Mouse (Mus musculus) kidney, embryonic 14.5 days (tissue): ENCODE measurements around the gene Slco2b1. TPM values are rescaled to one million over a fixed set of nuclear protein-coding genes. Genes with fewer than 3 reads are reported as not detected.
"Not testable (repeated sequence)": the region's sequence is repeated elsewhere in the genome, so short reads cannot be mapped to it uniquely, and the experiment has no call there.

Source experiments
- ATAC-seq: fragments of 200-750 bp; cut with Nextera tagmentation; 2 replicates; pipeline ENCODE4 v1.8.0; 2017; ENCODE audit warnings: moderate number of reproducible peaks, mild to moderate bottlenecking, moderate TSS enrichment, moderate library complexity; ENCODE audit not compliant: low FRiP score, low TSS enrichment
- H3K27ac ChIP-seq: fragments of 300-500 bp; sonication (generic); 2 replicates; pipeline ENCODE4 v1.5.1; 2014; ENCODE audit warnings: low read depth, mild to moderate bottlenecking, low read length, moderate library complexity, mixed read lengths
- H3K27me3 ChIP-seq: fragments of 300-500 bp; sonication (generic); 2 replicates; pipeline ENCODE4 v1.6.1; 2014; ENCODE audit warnings: mild to moderate bottlenecking, low read length; ENCODE audit not compliant: control insufficient read depth, insufficient read depth
- H3K36me3 ChIP-seq: fragments of 300-500 bp; sonication (generic); 2 replicates; pipeline ENCODE4 v1.6.1; 2014; ENCODE audit warnings: low read length, mixed read lengths; ENCODE audit not compliant: control insufficient read depth, insufficient read depth
- H3K4me1 ChIP-seq: fragments of 300-500 bp; sonication (generic); 2 replicates; pipeline ENCODE4 v1.6.1; 2014; ENCODE audit warnings: low read length, mixed read lengths; ENCODE audit not compliant: control insufficient read depth, insufficient read depth
- H3K4me2 ChIP-seq: fragments of 300-500 bp; sonication (generic); replicated peaks from 2 replicates; pipeline ENCODE4 v1.6.1; 2014; ENCODE audit warnings: low read depth, mild to moderate bottlenecking, low read length
- H3K4me3 ChIP-seq: fragments of 300-500 bp; sonication (generic); 2 replicates; pipeline ENCODE4 v1.5.1; 2014; ENCODE audit warnings: mild to moderate bottlenecking, low read length
- H3K9ac ChIP-seq: fragments of 300-500 bp; sonication (generic); 2 replicates; pipeline ENCODE4 v1.6.1; 2014; ENCODE audit warnings: low read depth, mild to moderate bottlenecking, low read length, moderate library complexity
- H3K9me3 ChIP-seq: fragments of 300-500 bp; sonication (generic); 2 replicates; pipeline ENCODE4 v1.6.1; 2016; ENCODE audit warnings: low read length; ENCODE audit not compliant: control insufficient read depth
- WGBS: fragments of 180-500 bp; shearing (Covaris S2); extraction: QIAGEN DNeasy Blood & Tissue Kit; methylation state at CpG from one replicate; pipeline ENCODE4 v1.1.7; 2014; 5-methylcytosine and 5-hydroxymethylcytosine counted together
- polyA plus RNA-seq: library from polyadenylated mRNA; unstranded; fragments of >200 nt; fragmentation: Nextera tagmentation; extraction: Ambion mirVana; gene quantifications from 2 replicates; pipeline ENCODE4 v1.2.1, GENCODE M21; 2014

The Slco2b1 gene
- 0.90 and 1.2 TPM in 2 replicates for polyA plus RNA-seq

GRCm38 (mm10) chr7:99711166-99711565, at the start of gene Slco2b1:
Gene Slco2b1 (minus strand): TSS chr7:99711340.
- WGBS, result 72% methylated on average over 8 of the region's 8 CpGs
- no peaks in the 10 kb centered on the region for H3K9me3 ChIP-seq
- H3K27ac ChIP-seq, result no peak within 1 kb of the TSS
- no peak for ATAC-seq
- H3K4me3 ChIP-seq, result no peak within 1 kb of the TSS
- no peaks in the 10 kb centered on the region for H3K27me3 ChIP-seq
- no peaks in the 10 kb centered on the region for H3K36me3 ChIP-seq
- H3K4me2 ChIP-seq, result no peak within 1 kb of the TSS
- no peak within 1 kb of the TSS for H3K9ac ChIP-seq
- peaks cover 4% of the 10 kb centered on the region; the same call in 1 of the 2 replicates for H3K4me1 ChIP-seq

GRCm38 (mm10) chr7:99739276-99739675, 28.1 kb upstream of the Slco2b1 start:
- H3K4me3 ChIP-seq, result no peak overlapping the region
- no peak overlapping the region for H3K4me2 ChIP-seq
- H3K36me3 ChIP-seq, result no peaks in the 10 kb centered on the region
- no peak overlapping the region for H3K27ac ChIP-seq
- no peak overlapping the region for H3K9ac ChIP-seq
- no peaks in the 10 kb centered on the region for H3K27me3 ChIP-seq
- ATAC-seq, result no peak
- WGBS, result 59% methylated on average over 9 of the region's 9 CpGs
- 0 out of 2 replicates have a peak, but pooled peaks cover 7% of the 10 kb centered on the region for H3K4me1 ChIP-seq
- no peaks in the 10 kb centered on the region for H3K9me3 ChIP-seq

- not testable (repeated sequence) for H3K27me3 ChIP-seq, H3K27ac ChIP-seq, H3K9ac ChIP-seq, H3K4me2 ChIP-seq, H3K4me1 ChIP-seq, H3K36me3 ChIP-seq, H3K4me3 ChIP-seq, ATAC-seq, H3K9me3 ChIP-seq
- WGBS, result 92% methylated on average over 9 of the region's 9 CpGs
Observed at GRCm38 (mm10) chr7:99735491-99735890, 24.4 kb upstream of the Slco2b1 start.

- H3K27me3 ChIP-seq, result no peaks in the 10 kb centered on the region
- no peak overlapping the region for H3K9ac ChIP-seq
- no peak overlapping the region for H3K4me3 ChIP-seq
- no peaks in the 10 kb centered on the region for H3K9me3 ChIP-seq
- WGBS, result 100% methylated on average over 2 of the region's 2 CpGs
- ATAC-seq, result no peak
- H3K36me3 ChIP-seq, result no peaks in the 10 kb centered on the region
- H3K4me2 ChIP-seq, result no peak overlapping the region
- no peaks in the 10 kb centered on the region for H3K4me1 ChIP-seq
- H3K27ac ChIP-seq, result no peak overlapping the region
Observed at GRCm38 (mm10) chr7:99734612-99735011, 23.5 kb upstream of the Slco2b1 start.

DNA sequence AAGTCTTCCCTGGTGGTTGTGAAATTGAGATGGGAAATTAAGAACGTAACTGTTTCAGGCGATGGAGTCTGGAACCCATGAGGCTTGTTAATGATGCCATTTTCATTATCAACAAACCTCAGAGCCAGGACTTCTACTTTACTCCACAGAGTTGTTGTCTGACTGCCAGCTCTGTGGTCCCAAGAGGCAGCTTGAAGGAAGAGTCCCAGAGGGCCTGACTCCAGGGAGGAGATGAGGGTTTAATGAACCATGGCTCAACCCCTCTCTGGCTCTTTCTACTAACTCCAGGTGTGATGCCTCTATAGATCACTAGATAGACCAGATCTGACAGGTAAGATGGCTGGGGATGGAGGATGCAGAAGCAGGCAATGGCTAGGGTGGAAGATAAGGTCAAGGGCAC, 18.8 kb upstream of the Slco2b1 start, which contains the start of gene Olfr520:
Gene Olfr520, plus strand, starts transcription at position 301 of the 400 bp plus-strand sequence.
- Histone ChIP-seq H3K36me3 (no peaks in the 10 kb centered on the region), H3K27me3 (no peaks in the 10 kb centered on the region), H3K27ac (no peak within 1 kb of the TSS), H3K4me2 (no peak within 1 kb of the TSS), H3K4me1 (no peaks in the 10 kb centered on the region), H3K9me3 (peaks cover 8% of the 10 kb centered on the region; the same call in 1 of the 2 replicates), H3K4me3 (no peak within 1 kb of the TSS), H3K9ac (no peak within 1 kb of the TSS)
- ATAC-seq, result no peak
- 87% methylated on average over 2 of the region's 2 CpGs for WGBS

GRCm38 (mm10) chr7:99716536-99716935, 5.4 kb upstream of the Slco2b1 start:
- Histone ChIP-seq H3K27ac (no peak overlapping the region), H3K36me3 (no peaks in the 10 kb centered on the region), H3K27me3 (no peaks in the 10 kb centered on the region), H3K9ac (no peak overlapping the region), H3K9me3 (no peaks in the 10 kb centered on the region), H3K4me1 (no peaks in the 10 kb centered on the region), H3K4me2 (no peak overlapping the region), H3K4me3 (no peak overlapping the region)
- ATAC-seq, result no peak
- WGBS, result 86% methylated on average over 2 of the region's 2 CpGs

DNA sequence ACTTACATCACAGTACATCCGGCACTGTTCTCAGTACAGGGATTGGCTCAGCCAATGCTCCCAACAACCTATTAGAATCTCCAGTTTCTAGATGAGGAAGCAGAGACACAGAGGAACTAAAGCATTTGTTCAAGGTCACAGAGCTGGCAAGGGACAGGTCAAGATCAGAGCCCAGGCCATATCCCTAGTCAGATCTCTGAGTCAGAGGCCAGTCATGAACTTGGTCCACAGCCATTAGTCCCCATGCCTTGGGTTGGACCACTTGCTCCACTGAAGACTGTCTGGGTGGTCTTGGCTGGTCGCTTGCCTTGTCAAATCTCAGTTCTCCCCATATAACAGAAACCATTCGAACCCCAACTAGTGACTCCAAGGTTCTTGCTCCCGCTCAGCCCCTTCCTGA, 1.3 kb upstream of the Slco2b1 start:
- H3K27ac ChIP-seq, result no peak overlapping the region
- ATAC-seq, result no peak
- H3K4me3 ChIP-seq, result no peak overlapping the region
- no peaks in the 10 kb centered on the region for H3K9me3 ChIP-seq
- WGBS, result 88% methylated on average over 4 of the region's 4 CpGs
- H3K4me2 ChIP-seq, result no peak overlapping the region
- no peak overlapping the region for H3K9ac ChIP-seq
- H3K27me3 ChIP-seq, result no peaks in the 10 kb centered on the region
- H3K36me3 ChIP-seq, result no peaks in the 10 kb centered on the region
- H3K4me1 ChIP-seq, result no peaks in the 10 kb centered on the region

DNA sequence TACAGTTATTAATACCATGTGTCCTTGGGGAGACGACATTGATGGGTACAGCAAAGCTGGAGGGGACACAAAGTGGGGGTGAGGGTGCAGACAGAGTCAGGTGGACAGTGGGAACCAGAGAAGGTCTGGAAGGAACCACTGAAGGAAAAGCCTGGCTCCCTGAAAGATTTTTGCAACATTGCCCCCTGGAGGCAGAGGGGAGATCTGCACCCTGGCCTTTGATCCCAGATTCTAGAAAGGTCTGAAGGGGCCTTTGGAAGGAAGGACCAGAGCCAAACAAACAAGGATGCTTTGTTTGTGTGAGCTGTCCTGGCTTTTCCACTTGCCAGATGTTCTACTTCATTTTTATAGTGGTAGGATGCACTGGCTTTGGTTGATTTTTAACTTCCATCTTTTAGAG, 664 bp downstream of the Slco2b1 start:
- H3K4me2 ChIP-seq, result no peak overlapping the region
- H3K4me3 ChIP-seq, result no peak overlapping the region
- no peak overlapping the region for H3K9ac ChIP-seq
- no peak overlapping the region for H3K27ac ChIP-seq
- H3K36me3 ChIP-seq, result no peaks in the 10 kb centered on the region
- 24% methylated on average over 1 of the region's 1 CpGs for WGBS
- no peaks in the 10 kb centered on the region for H3K27me3 ChIP-seq
- H3K4me1 ChIP-seq, result peaks cover 4% of the 10 kb centered on the region; the same call in 1 of the 2 replicates
- 0 out of 2 replicates have a peak, but pooled peaks have one; percentile 36 for ATAC-seq
- H3K9me3 ChIP-seq, result no peaks in the 10 kb centered on the region

DNA sequence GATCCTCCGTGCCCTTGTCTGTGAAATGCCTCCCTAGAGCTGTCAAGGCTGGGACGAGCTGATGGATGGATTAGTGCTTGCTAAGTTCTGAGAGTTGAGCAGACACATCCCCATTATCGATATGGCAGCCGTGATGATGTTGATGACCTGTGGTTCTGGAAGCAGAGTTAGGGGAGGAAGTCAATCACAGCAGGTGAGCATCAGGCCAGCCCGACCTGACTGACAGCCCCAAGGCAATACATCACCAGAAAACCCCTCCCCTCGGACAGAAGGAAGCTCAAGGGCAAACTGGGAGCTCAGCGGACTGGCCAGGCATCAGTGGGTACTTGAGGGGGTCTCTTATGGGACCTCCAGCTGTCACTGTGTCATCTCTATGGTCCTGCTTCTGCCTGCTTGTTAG, 1.1 kb downstream of the Slco2b1 start:
- Histone ChIP-seq H3K27ac (no peak overlapping the region), H3K27me3 (no peaks in the 10 kb centered on the region), H3K36me3 (no peaks in the 10 kb centered on the region), H3K9ac (no peak overlapping the region), H3K4me3 (no peak overlapping the region), H3K9me3 (no peaks in the 10 kb centered on the region), H3K4me2 (no peak overlapping the region), H3K4me1 (peaks cover 4% of the 10 kb centered on the region; the same call in 1 of the 2 replicates)
- WGBS, result 50% methylated on average over 7 of the region's 7 CpGs
- no peak for ATAC-seq
